Mouse (Mus musculus) neural tube, embryonic 14.5 days (tissue): ENCODE measurements around the gene Parvg. TPM values are rescaled to one million over a fixed set of nuclear protein-coding genes. Genes with fewer than 3 reads are reported as not detected.
A peak's percentile ranks its signal among the peaks of the same experiment; 100 is the strongest.

Experiments
- ATAC-seq: fragments of 200-750 bp; cut with Nextera tagmentation; 2 replicates; pipeline ENCODE4 v1.8.0; 2017; ENCODE audit warnings: low read depth, mild to moderate bottlenecking, moderate TSS enrichment, moderate library complexity
- H3K27ac ChIP-seq: fragments of 300-500 bp; sonication (generic); 2 replicates; pipeline ENCODE4 v1.5.1; 2014; ENCODE audit warnings: low read depth, mild to moderate bottlenecking, control low read depth, low read length, moderate library complexity, mixed read lengths
- H3K27me3 ChIP-seq: fragments of 300-500 bp; sonication (generic); 2 replicates; pipeline ENCODE4 v1.6.1; 2014; ENCODE audit warnings: low read length; ENCODE audit not compliant: control insufficient read depth, insufficient read depth
- H3K36me3 ChIP-seq: fragments of 300-500 bp; sonication (generic); 2 replicates; pipeline ENCODE4 v1.6.1; 2014; ENCODE audit warnings: low read length, mixed read lengths; ENCODE audit not compliant: control insufficient read depth, insufficient read depth
- H3K4me1 ChIP-seq: fragments of 300-500 bp; sonication (generic); 2 replicates; pipeline ENCODE4 v1.6.1; 2014; ENCODE audit warnings: low read length; ENCODE audit not compliant: control insufficient read depth, insufficient read depth
- H3K4me2 ChIP-seq: fragments of 300-500 bp; sonication (generic); 2 replicates; pipeline ENCODE4 v1.6.1; 2014; ENCODE audit warnings: mild to moderate bottlenecking, low read depth, low read length, control low read depth
- H3K4me3 ChIP-seq: fragments of 300-500 bp; sonication (generic); 2 replicates; pipeline ENCODE4 v1.5.1; 2014; ENCODE audit warnings: low read depth, low read length, control low read depth, mixed read lengths
- H3K9ac ChIP-seq: fragments of 300-500 bp; sonication (generic); replicated peaks from 2 replicates; pipeline ENCODE4 v1.6.1; 2014; ENCODE audit warnings: low read depth, mild to moderate bottlenecking, control low read depth, low read length, mixed read lengths
- H3K9me3 ChIP-seq: fragments of 300-500 bp; sonication (generic); 2 replicates; pipeline ENCODE4 v1.6.1; 2016; ENCODE audit warnings: low read length; ENCODE audit not compliant: control insufficient read depth
- WGBS: fragments of 180-500 bp; shearing (Covaris S2); extraction: QIAGEN DNeasy Blood & Tissue Kit; methylation state at CpG from one replicate; pipeline ENCODE4 v1.1.7; 2014; 5-methylcytosine and 5-hydroxymethylcytosine counted together
- polyA plus RNA-seq: library from polyadenylated mRNA; unstranded; fragments of >200 nt; fragmentation: Nextera tagmentation; extraction: Ambion mirVana; gene quantifications from 2 replicates; pipeline ENCODE4 v1.2.1, GENCODE M21; 2014

Parvg gene
- polyA plus RNA-seq, 1 experiment from 2014 or later: 0.40 TPM

DNA sequence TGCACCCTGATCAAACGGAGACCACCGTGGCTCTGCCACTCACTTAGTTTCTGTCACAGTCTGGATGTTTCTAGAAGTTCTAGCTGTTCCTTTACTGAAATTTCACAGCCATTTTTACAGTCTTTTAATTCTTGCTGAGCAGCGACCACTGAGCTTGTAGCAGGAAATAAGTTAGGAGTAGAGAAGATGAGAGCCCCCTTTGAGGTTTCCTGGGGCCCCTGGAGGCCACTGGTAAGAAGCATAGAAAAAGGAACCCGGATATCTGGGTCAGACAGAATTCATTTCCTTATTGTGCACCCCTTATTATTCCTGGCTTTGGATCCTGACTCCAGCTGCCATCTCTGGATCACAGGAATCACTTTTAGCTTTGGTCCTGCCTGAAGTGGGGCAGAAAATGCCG, 31.3 kb downstream of the Parvg start:
- Histone ChIP-seq H3K27ac (no peak overlapping the region), H3K36me3 (no peaks in the 10 kb centered on the region), H3K4me2 (no peak overlapping the region), H3K4me1 (peaks cover under 1% of the 10 kb centered on the region; the same call in 1 of the 2 replicates), H3K27me3 (no peaks in the 10 kb centered on the region), H3K4me3 (no peak overlapping the region), H3K9me3 (no peaks in the 10 kb centered on the region), H3K9ac (no peak overlapping the region)
- 85% methylated on average over 5 of the region's 5 CpGs for WGBS
- ATAC-seq: no peak

DNA sequence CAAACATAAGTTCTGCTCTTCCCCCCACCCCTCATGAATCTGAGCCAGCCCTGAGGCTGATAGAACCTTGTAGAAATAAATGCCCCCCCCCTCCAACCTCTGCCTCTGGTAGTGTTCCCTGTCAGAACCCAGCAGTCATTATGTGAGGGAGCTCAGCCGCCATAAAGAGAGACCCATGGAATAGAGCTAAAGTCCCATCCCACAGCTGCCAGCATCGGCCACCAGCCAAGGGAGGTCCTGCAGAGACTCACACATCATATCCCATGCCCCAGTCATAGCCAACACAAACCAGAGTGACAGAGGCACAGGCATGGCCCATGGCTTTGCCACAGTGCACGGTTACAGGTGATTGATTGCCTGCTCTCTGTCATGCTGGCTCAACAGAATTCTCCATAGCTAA, 40.9 kb downstream of the Parvg start:
- Histone ChIP-seq H3K27me3 (no peaks in the 10 kb centered on the region), H3K4me2 (no peak overlapping the region), H3K36me3 (no peaks in the 10 kb centered on the region), H3K27ac (no peak overlapping the region), H3K9me3 (no peaks in the 10 kb centered on the region), H3K4me1 (peaks cover 2% of the 10 kb centered on the region; the same call in 1 of the 2 replicates), H3K9ac (no peak overlapping the region), H3K4me3 (no peak overlapping the region)
- 74% methylated on average over 3 of the region's 3 CpGs for WGBS
- ATAC-seq: no peak

DNA sequence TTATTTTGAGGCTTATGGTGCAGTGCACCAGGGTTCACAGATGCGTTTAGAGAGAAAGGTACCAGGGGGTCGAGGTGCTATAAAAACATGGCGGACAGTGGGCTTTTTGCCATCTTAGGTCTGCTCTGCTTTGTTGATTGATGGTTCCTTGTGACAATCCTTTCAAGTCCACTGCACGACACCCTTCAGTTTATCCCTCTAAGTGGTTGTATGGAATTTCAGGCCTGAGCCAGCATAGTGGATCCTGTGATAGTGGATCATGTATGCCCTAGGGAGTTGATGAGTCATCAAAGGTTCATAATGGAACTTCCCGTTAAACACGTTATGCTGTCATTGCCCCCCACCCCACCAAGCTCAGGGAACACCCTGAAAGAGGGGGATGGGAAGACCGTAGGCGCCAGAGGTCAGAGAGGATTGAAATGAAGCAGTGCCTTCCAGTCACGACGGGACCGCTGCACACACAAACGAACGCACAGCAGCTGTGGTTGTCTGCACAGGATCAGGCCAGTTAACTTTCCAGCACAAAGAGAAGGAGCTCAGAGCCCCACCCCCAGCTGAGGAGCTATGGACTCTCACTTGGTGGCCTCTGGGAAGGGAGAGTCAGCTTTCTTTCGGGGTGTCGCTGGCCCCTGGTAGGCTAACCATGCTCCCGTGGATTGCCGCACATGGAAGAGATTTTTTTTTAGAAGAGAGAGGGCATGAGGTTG, 42.0 kb downstream of the Parvg start:
- no peaks in the 10 kb centered on the region for H3K9me3 ChIP-seq
- H3K36me3 ChIP-seq: no peaks in the 10 kb centered on the region
- H3K27ac ChIP-seq: no peak overlapping the region
- peaks cover 2% of the 10 kb centered on the region; the same call in 1 of the 2 replicates for H3K4me1 ChIP-seq
- no peak overlapping the region for H3K9ac ChIP-seq
- H3K27me3 ChIP-seq: no peaks in the 10 kb centered on the region
- no peak overlapping the region for H3K4me3 ChIP-seq
- no peak for ATAC-seq
- H3K4me2 ChIP-seq: no peak overlapping the region
- 64% methylated on average over 17 of the region's 17 CpGs for WGBS

DNA sequence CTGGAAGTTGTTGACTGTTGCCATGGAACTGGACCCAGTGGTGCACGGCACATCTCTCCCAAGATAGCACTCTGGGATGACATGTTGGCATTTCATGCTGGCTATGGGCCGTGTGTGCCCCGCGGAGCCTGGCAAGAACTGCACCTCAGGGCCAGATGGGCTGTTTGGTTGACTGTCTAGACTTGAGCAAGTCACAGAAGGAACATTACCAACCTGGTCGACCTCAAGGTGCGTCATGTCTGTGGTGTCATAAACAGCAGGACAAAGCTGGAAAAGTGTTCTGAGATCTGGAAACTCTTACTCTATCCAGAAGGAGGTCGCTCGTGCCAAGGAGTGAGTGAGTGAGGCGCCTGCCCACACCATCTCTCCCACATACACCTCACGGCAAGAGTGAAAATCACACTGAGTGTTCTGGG, 42.8 kb downstream of the Parvg start:
- Histone ChIP-seq H3K4me1 (0 out of 2 replicates have a peak, but pooled peaks cover 2% of the 10 kb centered on the region), H3K4me3 (no peak overlapping the region), H3K27ac (no peak overlapping the region), H3K36me3 (no peaks in the 10 kb centered on the region), H3K4me2 (no peak overlapping the region), H3K27me3 (no peaks in the 10 kb centered on the region), H3K9me3 (no peaks in the 10 kb centered on the region), H3K9ac (no peak overlapping the region)
- ATAC-seq: 0 out of 2 replicates have a peak, but pooled peaks have one; percentile 58
- 73% methylated on average over 10 of the region's 10 CpGs for WGBS

DNA sequence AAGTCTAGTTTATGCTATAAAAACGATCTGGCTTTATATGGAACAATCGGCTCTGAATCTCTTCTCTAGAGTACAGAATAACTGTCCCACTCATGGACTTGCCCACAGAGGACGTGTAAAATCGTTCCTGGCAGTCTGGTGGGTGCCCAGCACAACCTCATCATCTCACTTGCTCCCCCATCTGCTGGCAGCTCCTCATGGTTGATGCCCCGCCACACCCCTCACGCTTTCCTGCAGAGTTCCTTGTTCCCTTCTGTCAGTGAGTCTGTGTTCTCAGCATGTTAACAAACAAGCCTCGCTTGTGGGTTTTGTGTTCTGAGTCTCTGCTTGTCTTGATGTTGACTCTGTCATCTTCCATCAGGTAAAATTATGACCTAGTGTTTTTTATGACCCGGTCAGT, 43.6 kb downstream of the Parvg start:
- no peak overlapping the region for H3K9ac ChIP-seq
- ATAC-seq: no peak
- no peaks in the 10 kb centered on the region for H3K36me3 ChIP-seq
- H3K4me3 ChIP-seq: no peak overlapping the region
- 0 out of 2 replicates have a peak, but pooled peaks cover 2% of the 10 kb centered on the region for H3K4me1 ChIP-seq
- no peaks in the 10 kb centered on the region for H3K27me3 ChIP-seq
- no peak overlapping the region for H3K4me2 ChIP-seq
- no peak overlapping the region for H3K27ac ChIP-seq
- 80% methylated on average over 8 of the region's 8 CpGs for WGBS
- no peaks in the 10 kb centered on the region for H3K9me3 ChIP-seq

DNA sequence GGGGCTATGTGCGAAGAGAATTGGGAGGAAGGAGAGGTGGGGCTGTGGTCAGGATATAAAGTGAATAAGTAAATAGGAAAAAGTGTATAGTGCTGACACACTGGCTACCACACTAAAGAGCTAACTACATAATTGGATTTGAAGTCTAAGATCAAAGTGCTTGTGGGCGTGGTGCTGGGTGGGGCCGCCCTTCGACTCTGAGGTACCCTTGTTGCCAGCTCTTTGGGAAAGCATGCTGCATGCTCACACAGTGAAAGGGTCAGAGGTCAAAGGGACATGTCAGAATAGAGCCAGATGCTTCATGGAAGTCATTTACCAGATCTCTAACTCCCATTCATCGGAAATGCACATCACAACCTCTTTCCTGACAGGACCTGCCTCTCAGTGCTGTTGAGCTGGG, 49.0 kb downstream of the Parvg start:
- no peaks in the 10 kb centered on the region for H3K36me3 ChIP-seq
- H3K9ac ChIP-seq: no peak overlapping the region
- no peak for ATAC-seq
- H3K27ac ChIP-seq: no peak overlapping the region
- no peaks in the 10 kb centered on the region for H3K4me1 ChIP-seq
- H3K4me3 ChIP-seq: no peak overlapping the region
- WGBS: 67% methylated on average over 5 of the region's 5 CpGs
- no peaks in the 10 kb centered on the region for H3K27me3 ChIP-seq
- H3K4me2 ChIP-seq: no peak overlapping the region
- H3K9me3 ChIP-seq: 0 out of 2 replicates have a peak, but pooled peaks cover 3% of the 10 kb centered on the region

DNA sequence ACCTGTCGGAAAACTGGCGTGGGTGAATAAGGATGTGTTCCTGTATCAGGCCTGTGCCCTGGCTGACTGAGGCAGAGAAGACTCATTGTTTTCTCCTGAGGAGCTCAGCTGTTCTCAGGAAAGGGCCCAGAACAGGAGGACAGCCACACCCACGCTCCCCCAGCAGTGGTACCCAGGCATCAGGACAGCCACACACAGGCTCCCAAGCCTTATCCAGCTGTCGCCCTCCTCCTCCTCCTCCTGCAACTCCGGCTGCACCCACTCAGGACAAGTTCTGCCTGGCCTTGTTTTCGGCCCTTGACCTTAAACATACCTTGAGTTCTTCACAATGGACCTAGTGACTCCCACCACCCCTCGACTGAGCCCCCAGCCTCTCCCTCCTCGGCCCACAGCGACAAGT, 54.9 kb downstream of the Parvg start:
- no peaks in the 10 kb centered on the region for H3K27me3 ChIP-seq
- no peak overlapping the region for H3K4me2 ChIP-seq
- no peaks in the 10 kb centered on the region for H3K36me3 ChIP-seq
- H3K27ac ChIP-seq: no peak overlapping the region
- no peak overlapping the region for H3K9ac ChIP-seq
- 0 out of 2 replicates have a peak, but pooled peaks cover 3% of the 10 kb centered on the region for H3K9me3 ChIP-seq
- H3K4me1 ChIP-seq: no peaks in the 10 kb centered on the region
- no peak overlapping the region for H3K4me3 ChIP-seq
- 84% methylated on average over 9 of the region's 9 CpGs for WGBS
- ATAC-seq: no peak

DNA sequence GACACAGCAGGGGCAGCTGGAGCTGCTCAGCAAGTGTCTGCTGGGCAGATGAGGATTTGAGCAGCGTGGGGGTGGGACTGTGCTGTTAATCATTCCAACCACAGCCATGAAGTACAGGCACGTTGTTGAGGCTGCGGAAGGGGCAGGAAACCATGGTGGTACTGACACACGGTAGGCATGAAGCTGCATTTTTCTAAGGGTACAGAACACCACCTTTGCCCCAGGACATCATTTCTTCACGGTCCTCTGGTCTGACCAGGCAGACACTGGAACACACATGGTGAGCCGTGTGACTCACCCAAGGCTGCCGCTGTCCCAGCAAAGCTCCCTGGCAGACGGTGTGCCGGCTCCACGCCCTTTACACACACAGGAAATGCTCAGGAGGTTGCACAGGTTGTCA, 56.4 kb downstream of the Parvg start:
- no peak overlapping the region for H3K4me3 ChIP-seq
- H3K9me3 ChIP-seq: no peaks in the 10 kb centered on the region
- no peak overlapping the region for H3K9ac ChIP-seq
- H3K36me3 ChIP-seq: no peaks in the 10 kb centered on the region
- H3K27me3 ChIP-seq: no peaks in the 10 kb centered on the region
- no peak overlapping the region for H3K27ac ChIP-seq
- ATAC-seq: no peak
- WGBS: 75% methylated on average over 10 of the region's 10 CpGs
- no peak overlapping the region for H3K4me2 ChIP-seq
- H3K4me1 ChIP-seq: no peaks in the 10 kb centered on the region

DNA sequence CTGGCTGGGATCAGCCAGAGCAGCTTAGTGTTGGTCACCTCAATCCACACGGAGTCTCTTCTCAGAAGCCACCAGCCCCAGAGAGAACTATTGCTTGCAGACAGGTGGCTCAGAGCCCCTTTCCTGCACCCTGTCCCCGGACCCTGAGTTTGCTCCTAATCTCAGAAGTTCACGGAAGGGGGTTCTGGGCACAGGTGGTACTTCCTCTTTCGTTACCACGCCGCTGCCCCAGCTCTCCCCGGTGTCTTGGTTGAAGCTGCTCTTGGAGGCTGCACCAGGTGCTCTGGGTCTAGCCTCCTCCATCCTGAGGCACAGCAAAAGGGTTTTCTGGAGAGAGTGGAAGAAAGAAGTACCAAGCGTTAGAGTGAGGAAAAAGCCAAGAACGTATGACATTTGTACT, 60.2 kb downstream of the Parvg start:
- Histone ChIP-seq H3K9ac (no peak overlapping the region), H3K9me3 (peaks cover 10% of the 10 kb centered on the region), H3K27ac (no peak overlapping the region), H3K27me3 (no peaks in the 10 kb centered on the region), H3K36me3 (no peaks in the 10 kb centered on the region), H3K4me3 (no peak overlapping the region), H3K4me2 (no peak overlapping the region), H3K4me1 (no peaks in the 10 kb centered on the region)
- 87% methylated on average over 9 of the region's 9 CpGs for WGBS
- no peak for ATAC-seq
